Mouse (Mus musculus): ENCODE measurements around the gene Prkra. TPM values are rescaled to one million over a fixed set of nuclear protein-coding genes. Genes with fewer than 3 reads are reported as not detected.
"Not testable (repeated sequence)": the region's sequence is repeated elsewhere in the genome, so short reads cannot be mapped to it uniquely, and the experiment has no call there.

Prkra gene
- total and polyA plus RNA-seq, 3 experiments: 21.0 to 25.2 (median 21.3) TPM

- DNase-seq: no peak
Measured at GRCm38 (mm10) chr2:76655444-76655843, 7.6 kb upstream of the Prkra start.

GRCm38 (mm10) chr2:76654646-76655045 lies 6.8 kb upstream of the Prkra start:
- no peak for DNase-seq

GRCm38 (mm10) chr2:76653070-76653469 lies 5.3 kb upstream of the Prkra start:
- DNase-seq: no peak

- DNase-seq: no peak
Measured at GRCm38 (mm10) chr2:76648666-76649141, 889 bp upstream of the Prkra start.

GRCm38 (mm10) chr2:76647441-76647869 lies 360 bp downstream of the Prkra start:
- DNase-seq: no peak

GRCm38 (mm10) chr2:76643801-76644200 lies 4.0 kb downstream of the Prkra start:
- DNase-seq: no peak

- no peak for DNase-seq
Measured at GRCm38 (mm10) chr2:76639637-76640036, 8.2 kb downstream of the Prkra start.

- DNase-seq: peak; percentile 17
Measured at GRCm38 (mm10) chr2:76631600-76631999, 16.2 kb downstream of the Prkra start.

- DNase-seq: no peak
Measured at GRCm38 (mm10) chr2:76630293-76630692, 17.5 kb downstream of the Prkra start.

- not testable (repeated sequence) for DNase-seq
Measured at GRCm38 (mm10) chr2:76622316-76622715, 25.5 kb downstream of the Prkra start.

- DNase-seq: no peak
Measured at GRCm38 (mm10) chr2:76621724-76622123, 26.1 kb downstream of the Prkra start.

- DNase-seq: no peak
Measured at GRCm38 (mm10) chr2:76620188-76620587, 27.6 kb downstream of the Prkra start.

GRCm38 (mm10) chr2:76618078-76618477 lies 29.7 kb downstream of the Prkra start:
- peak; percentile 29 for DNase-seq

- DNase-seq: no peak
Measured at GRCm38 (mm10) chr2:76611996-76612395, 35.8 kb downstream of the Prkra start.

GRCm38 (mm10) chr2:76610326-76611104 lies 37.3 kb downstream of the Prkra start:
- DNase-seq: no peak

- no peak for DNase-seq
Measured at GRCm38 (mm10) chr2:76606704-76607103, 41.1 kb downstream of the Prkra start.

- DNase-seq: no peak
Measured at GRCm38 (mm10) chr2:76602256-76602655, 45.6 kb downstream of the Prkra start.

GRCm38 (mm10) chr2:76599214-76599613 lies 48.6 kb downstream of the Prkra start:
- DNase-seq: no peak

GRCm38 (mm10) chr2:76597521-76597920 lies 50.3 kb downstream of the Prkra start:
- DNase-seq: no peak

- DNase-seq: no peak
Measured at GRCm38 (mm10) chr2:76592401-76592924, 55.4 kb downstream of the Prkra start.

- no peak for DNase-seq
Measured at GRCm38 (mm10) chr2:76590221-76590620, 57.6 kb downstream of the Prkra start.

- DNase-seq: no peak
Measured at GRCm38 (mm10) chr2:76586906-76587305, 60.9 kb downstream of the Prkra start.

GRCm38 (mm10) chr2:76585090-76585489 lies 62.7 kb downstream of the Prkra start:
- no peak for DNase-seq
